Mouse (Mus musculus) kidney, adult 11 months (tissue): ENCODE measurements around the gene Rpl5.

Experiments used
- DNase-seq: peaks from one replicate; pipeline ENCODE4 v3.0.0; 2022

Gene Rpl5

DNA sequence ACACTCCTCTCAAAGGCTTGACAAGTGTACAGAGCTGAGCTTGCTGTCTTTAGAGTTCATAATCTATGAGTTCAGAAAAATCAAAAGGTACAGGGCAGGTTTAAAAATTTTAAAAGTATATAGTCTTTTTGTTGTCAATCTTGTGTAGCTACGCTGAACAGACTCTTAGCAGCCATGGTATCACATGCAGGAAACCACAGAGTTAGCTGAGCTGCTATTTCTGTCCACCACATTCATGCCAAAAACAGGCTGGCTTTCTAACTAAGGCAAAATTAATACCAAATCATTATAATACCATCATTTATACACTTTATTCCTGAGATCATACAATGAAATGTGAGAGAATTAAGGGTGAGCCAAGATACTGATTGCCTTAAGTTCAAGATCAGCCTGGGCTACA lies 46.2 kb downstream of the Rpl5 start:
- DNase-seq: no peak

DNA sequence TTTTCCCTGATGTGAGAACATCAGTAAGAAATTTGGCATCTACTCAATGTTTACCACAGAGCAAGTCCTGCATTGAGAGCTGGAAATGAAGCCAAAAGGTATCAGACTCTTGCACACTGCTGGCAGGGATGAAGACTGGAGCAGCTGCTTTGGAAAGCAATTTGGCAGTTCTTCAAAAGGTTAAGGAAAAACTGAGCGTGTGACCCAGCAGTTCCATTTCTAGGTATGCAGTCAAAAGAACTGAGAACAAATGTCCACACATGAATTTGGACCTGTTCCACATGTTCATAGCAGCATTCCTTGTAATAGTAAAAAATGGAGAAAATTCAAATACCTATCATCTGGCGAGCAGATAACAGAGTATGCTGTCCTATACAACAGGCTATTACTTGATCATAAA lies 47.2 kb downstream of the Rpl5 start:
- peak; percentile 71 for DNase-seq

- DNase-seq: no peak
These were observed 48.6 kb downstream of the Rpl5 start for GRCm38 (mm10) chr5:107948899-107949298.

GRCm38 (mm10) chr5:107949607-107950006 lies 49.3 kb downstream of the Rpl5 start:
- DNase-seq: no peak

DNA sequence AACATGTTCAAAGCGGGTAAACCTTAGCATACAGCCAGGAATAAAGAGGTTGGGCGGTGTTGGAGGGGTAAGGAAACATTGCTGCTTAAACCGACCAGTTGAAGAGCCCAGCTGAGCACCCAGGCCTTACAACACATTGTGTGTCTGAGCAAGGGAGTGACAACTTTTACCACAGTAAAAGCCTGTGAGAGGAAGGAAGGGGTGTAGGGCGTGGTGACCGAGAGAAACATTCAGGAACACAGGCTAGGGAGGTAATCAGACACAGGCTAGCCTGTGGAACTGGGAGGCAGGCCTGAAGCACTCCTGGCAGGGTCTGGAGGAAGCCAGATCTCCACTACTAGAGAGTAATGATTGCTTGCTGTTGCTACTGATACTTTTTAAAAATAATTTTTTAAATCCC lies 50.3 kb downstream of the Rpl5 start:
- no peak for DNase-seq
